Mouse (Mus musculus): ENCODE measurements around the gene Pvalb. TPM values are rescaled to one million over a fixed set of nuclear protein-coding genes. Genes with fewer than 3 reads are reported as not detected.

The Pvalb gene
- polyA plus RNA-seq, 1 experiment = not detected

GRCm38 (mm10) chr15:78215269-78215668 lies 9.1 kb upstream of the Pvalb start:
- no peaks in the 10 kb centered on the region for H3K4me1 ChIP-seq (ENCODE audit: control insufficient read depth, insufficient read depth, low read length)
- 0 out of 2 replicates have a peak, but pooled peaks have one; percentile 5 for TF ChIP-seq CTCF (IDR thresholded peaks at IDR 0.05; ENCODE audit: control insufficient read depth, insufficient read depth, insufficient replicate concordance, low read depth, low read length)
- TF ChIP-seq POLR2A (IDR thresholded peaks at IDR 0.05; ENCODE audit: control insufficient read depth, low read depth, low read length) = no peak
- H3K4me3 ChIP-seq (ENCODE audit: control insufficient read depth, low read depth, low read length) = no peak overlapping the region
- H3K36me3 ChIP-seq (ENCODE audit: control insufficient read depth, insufficient read depth, low read length) = no peaks in the 10 kb centered on the region
- no peak overlapping the region for H3K27ac ChIP-seq (ENCODE audit: control insufficient read depth, insufficient read depth, low read depth, low read length)
- no peaks in the 10 kb centered on the region for H3K27me3 ChIP-seq (ENCODE audit: control insufficient read depth, insufficient read depth, low read length)

- no peaks in the 10 kb centered on the region for H3K4me1 ChIP-seq (ENCODE audit: control insufficient read depth, insufficient read depth, low read length)
- H3K36me3 ChIP-seq (ENCODE audit: control insufficient read depth, insufficient read depth, low read length) = no peaks in the 10 kb centered on the region
- H3K27me3 ChIP-seq (ENCODE audit: control insufficient read depth, insufficient read depth, low read length) = no peaks in the 10 kb centered on the region
- H3K27ac ChIP-seq (ENCODE audit: control insufficient read depth, insufficient read depth, low read depth, low read length) = no peak overlapping the region
- TF ChIP-seq POLR2A (IDR thresholded peaks at IDR 0.05; ENCODE audit: control insufficient read depth, low read depth, low read length) (no peak), CTCF (IDR thresholded peaks at IDR 0.05; ENCODE audit: control insufficient read depth, insufficient read depth, insufficient replicate concordance, low read depth, low read length) (no peak)
- no peak overlapping the region for H3K4me3 ChIP-seq (ENCODE audit: control insufficient read depth, low read depth, low read length)
Measured at GRCm38 (mm10) chr15:78211367-78211766, 5.2 kb upstream of the Pvalb start.

- no peak for TF ChIP-seq CTCF (IDR thresholded peaks at IDR 0.05; ENCODE audit: control insufficient read depth, insufficient read depth, insufficient replicate concordance, low read depth, low read length)
- TF ChIP-seq POLR2A (IDR thresholded peaks at IDR 0.05; ENCODE audit: control insufficient read depth, low read depth, low read length) = no peak
- Histone ChIP-seq H3K27ac (ENCODE audit: control insufficient read depth, insufficient read depth, low read depth, low read length) (no peak overlapping the region), H3K4me1 (ENCODE audit: control insufficient read depth, insufficient read depth, low read length) (no peaks in the 10 kb centered on the region), H3K36me3 (ENCODE audit: control insufficient read depth, insufficient read depth, low read length) (no peaks in the 10 kb centered on the region), H3K4me3 (ENCODE audit: control insufficient read depth, low read depth, low read length) (no peak overlapping the region), H3K27me3 (ENCODE audit: control insufficient read depth, insufficient read depth, low read length) (no peaks in the 10 kb centered on the region)
Measured at GRCm38 (mm10) chr15:78210203-78210602, 4.0 kb upstream of the Pvalb start.

GRCm38 (mm10) chr15:78205192-78205591 lies 1.0 kb downstream of the Pvalb start:
- no peak overlapping the region for H3K27ac ChIP-seq (ENCODE audit: control insufficient read depth, insufficient read depth, low read depth, low read length)
- H3K27me3 ChIP-seq (ENCODE audit: control insufficient read depth, insufficient read depth, low read length) = no peaks in the 10 kb centered on the region
- no peak overlapping the region for H3K4me3 ChIP-seq (ENCODE audit: control insufficient read depth, low read depth, low read length)
- no peaks in the 10 kb centered on the region for H3K36me3 ChIP-seq (ENCODE audit: control insufficient read depth, insufficient read depth, low read length)
- peaks cover 7% of the 10 kb centered on the region for H3K4me1 ChIP-seq (ENCODE audit: control insufficient read depth, insufficient read depth, low read length)
- TF ChIP-seq CTCF (IDR thresholded peaks at IDR 0.05; ENCODE audit: control insufficient read depth, insufficient read depth, insufficient replicate concordance, low read depth, low read length) = peak; percentile 40; the same call in 1 of the 2 replicates
- no peak for TF ChIP-seq POLR2A (IDR thresholded peaks at IDR 0.05; ENCODE audit: control insufficient read depth, low read depth, low read length)

- Histone ChIP-seq H3K27me3 (ENCODE audit: control insufficient read depth, insufficient read depth, low read length) (no peaks in the 10 kb centered on the region), H3K4me3 (ENCODE audit: control insufficient read depth, low read depth, low read length) (peak overlapping the region; percentile 34), H3K27ac (ENCODE audit: control insufficient read depth, insufficient read depth, low read depth, low read length) (no peak overlapping the region), H3K4me1 (ENCODE audit: control insufficient read depth, insufficient read depth, low read length) (peaks cover 7% of the 10 kb centered on the region), H3K36me3 (ENCODE audit: control insufficient read depth, insufficient read depth, low read length) (no peaks in the 10 kb centered on the region)
- TF ChIP-seq POLR2A (IDR thresholded peaks at IDR 0.05; ENCODE audit: control insufficient read depth, low read depth, low read length) (no peak), CTCF (IDR thresholded peaks at IDR 0.05; ENCODE audit: control insufficient read depth, insufficient read depth, insufficient replicate concordance, low read depth, low read length) (no peak)
Measured at GRCm38 (mm10) chr15:78204053-78204847, 1.9 kb downstream of the Pvalb start.

- Histone ChIP-seq H3K27ac (ENCODE audit: control insufficient read depth, insufficient read depth, low read depth, low read length) (no peak overlapping the region), H3K36me3 (ENCODE audit: control insufficient read depth, insufficient read depth, low read length) (no peaks in the 10 kb centered on the region), H3K4me1 (ENCODE audit: control insufficient read depth, insufficient read depth, low read length) (no peaks in the 10 kb centered on the region), H3K27me3 (ENCODE audit: control insufficient read depth, insufficient read depth, low read length) (no peaks in the 10 kb centered on the region), H3K4me3 (ENCODE audit: control insufficient read depth, low read depth, low read length) (no peak overlapping the region)
- no peak for TF ChIP-seq POLR2A (IDR thresholded peaks at IDR 0.05; ENCODE audit: control insufficient read depth, low read depth, low read length)
- TF ChIP-seq CTCF (IDR thresholded peaks at IDR 0.05; ENCODE audit: control insufficient read depth, insufficient read depth, insufficient replicate concordance, low read depth, low read length) = no peak
Measured at GRCm38 (mm10) chr15:78195096-78195880, 10.9 kb downstream of the Pvalb start.

GRCm38 (mm10) chr15:78194320-78194719 lies 11.9 kb downstream of the Pvalb start:
- no peak for TF ChIP-seq POLR2A (IDR thresholded peaks at IDR 0.05; ENCODE audit: control insufficient read depth, low read depth, low read length)
- no peak overlapping the region for H3K4me3 ChIP-seq (ENCODE audit: control insufficient read depth, low read depth, low read length)
- no peaks in the 10 kb centered on the region for H3K36me3 ChIP-seq (ENCODE audit: control insufficient read depth, insufficient read depth, low read length)
- no peaks in the 10 kb centered on the region for H3K27me3 ChIP-seq (ENCODE audit: control insufficient read depth, insufficient read depth, low read length)
- H3K27ac ChIP-seq (ENCODE audit: control insufficient read depth, insufficient read depth, low read depth, low read length) = no peak overlapping the region
- no peaks in the 10 kb centered on the region for H3K4me1 ChIP-seq (ENCODE audit: control insufficient read depth, insufficient read depth, low read length)

Data from testis, adult 2 months (tissue).